ENCODE assay signal across 21 mouse cellular contexts in the genomic region with DNA sequence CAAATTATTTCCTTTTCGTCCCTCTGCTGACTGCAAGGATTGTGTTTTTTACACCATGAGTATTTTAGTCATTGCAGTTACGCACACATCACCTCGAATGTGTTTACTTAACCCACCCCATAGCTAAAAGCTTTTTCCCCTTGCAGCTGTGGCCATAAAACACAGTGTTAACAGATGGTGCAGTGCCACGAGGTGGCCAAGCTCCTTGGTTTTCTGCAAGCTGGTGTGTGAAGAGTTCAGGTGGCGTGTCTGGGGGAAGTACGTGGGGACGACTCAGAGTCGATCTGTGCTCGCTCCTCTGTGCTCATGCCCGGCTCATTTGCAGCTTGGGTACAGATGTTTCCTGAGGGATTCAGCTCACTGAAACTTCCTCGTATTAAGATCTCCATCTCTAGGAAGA. TPM values are rescaled to one million over a fixed set of nuclear protein-coding genes. Genes with fewer than 3 reads are reported as not detected.
DNase-seq lines count a peak whose midpoint lies in the region; ATAC-seq and TF ChIP-seq lines count a peak whose summit lies in the region.
"Had no signal": no experiment of that assay in that cellular context is flagged by ENCODE, and none has a peak within 500 bp of the region (broad histone marks: within the 10 kb centered on the region; RNA-seq: fewer than 3 reads in every experiment).

No protein-coding gene starts in this region.

- no peak overlapping the region for H3K4me3 ChIP-seq in CH12.LX (replicated peaks in 1 of 3; ENCODE audit: low read depth in 2 of 3, low read length in 2 of 3, poor library complexity in 1 of 3)
- no peak overlapping the region for H3K4me3 ChIP-seq in intestine, postnatal 0 days (ENCODE audit: low read depth, low read length)
- H3K4me3 ChIP-seq: embryonic facial prominence, embryonic 13.5 days; gastrocnemius, adult 2 months; neural tube, embryonic 12.5 days had no signal

- no peaks in the 10 kb centered on the region for H3K9me3 ChIP-seq in CH12.LX (replicated peaks; ENCODE audit: low read length)
- no peaks in the 10 kb centered on the region for H3K9me3 ChIP-seq in intestine, postnatal 0 days (ENCODE audit: control insufficient read depth)
- H3K9me3 ChIP-seq: embryonic facial prominence, embryonic 13.5 days; neural tube, embryonic 12.5 days had no signal

- H3K27me3 ChIP-seq in CH12.LX (replicated peaks): no peaks in the 10 kb centered on the region
- H3K27me3 ChIP-seq in intestine, postnatal 0 days (replicated peaks; ENCODE audit: control insufficient read depth, insufficient read depth, low read length): no peaks in the 10 kb centered on the region
- H3K27me3 ChIP-seq: embryonic facial prominence, embryonic 13.5 days; neural tube, embryonic 12.5 days had no signal

- no peak overlapping the region for H3K9ac ChIP-seq in CH12.LX (ENCODE audit: insufficient read depth, low read depth)
- no peak overlapping the region for H3K9ac ChIP-seq in intestine, postnatal 0 days (ENCODE audit: low read depth, low read length)
- H3K9ac ChIP-seq: embryonic facial prominence, embryonic 13.5 days; forebrain, postnatal 0 days; neural tube, embryonic 12.5 days had no signal

- in situ Hi-C loops in CH12.LX (cut with MboI; ENCODE audit: low pct_ligation_motif_present, low pct_unique_long_range_greater_than_20kb, low sequenced_read_pairs): no loop called here

- TF ChIP-seq POLR2A in CH12.LX (IDR thresholded peaks at IDR 0.05; ENCODE audit: low read depth, low read length): no peak

- WGBS in intestine, postnatal 0 days: 11% methylated on average over 11 of the region's 11 CpGs

- no peak for TF ChIP-seq EP300 in CH12.LX (IDR thresholded peaks at IDR 0.05; ENCODE audit: low read length)

- no peak overlapping the region for H3K27ac ChIP-seq in CH12.LX (ENCODE audit: insufficient read depth, low read depth)
- H3K27ac ChIP-seq in intestine, postnatal 0 days (ENCODE audit: low read depth, low read length): no peak overlapping the region
- H3K27ac ChIP-seq: embryonic facial prominence, embryonic 13.5 days; gastrocnemius, adult 2 months; neural tube, embryonic 12.5 days had no signal

- peak; percentile 23 for DNase-seq in CH12.LX (ENCODE audit: extremely low read depth)
- DNase-seq in embryo, embryonic 10.5 days (ENCODE audit: low spot score): peak; percentile 22
- DNase-seq in mesoderm, embryonic 11.5 days (ENCODE audit: low read depth, low spot score): peak; percentile 44
- no peak for DNase-seq in right cerebral cortex, postnatal 36 days (ENCODE audit: low spot score in 2 of 2)
- DNase-seq in layer of hippocampus, postnatal 25 days (ENCODE audit: extremely low spot score in 1 of 2, low spot score in 1 of 2): no peak
- DNase-seq in right cerebral cortex, adult 2 months (ENCODE audit: low spot score in 2 of 2): no peak
- DNase-seq: cerebellum, postnatal 10 days; forebrain, postnatal 0 days; gastrocnemius, adult 2 months; heart, adult 18-20 months; kidney, adult 11 months; left cerebral cortex, postnatal 4 days; lung, postnatal 10 days; right cerebral cortex, postnatal 25 days; thymus, adult 18-20 months had no signal

- H3K36me3 ChIP-seq in CH12.LX (replicated peaks in 1 of 2; ENCODE audit: control insufficient read depth in 1 of 2, insufficient read depth in 1 of 2, low read length in 1 of 2): no peaks in the 10 kb centered on the region
- H3K36me3 ChIP-seq in intestine, postnatal 0 days (ENCODE audit: control insufficient read depth, insufficient read depth): no peaks in the 10 kb centered on the region
- H3K36me3 ChIP-seq: embryonic facial prominence, embryonic 13.5 days; neural tube, embryonic 12.5 days had no signal

- peak; percentile 37; the same call in 1 of the 2 replicates for ATAC-seq in intestine, postnatal 0 days
- ATAC-seq: forebrain, postnatal 0 days had no signal

- no peak for TF ChIP-seq RAD21 in CH12.LX (IDR thresholded peaks at IDR 0.05; ENCODE audit: low read depth, low read length)

- H3K4me2 ChIP-seq in CH12.LX (ENCODE audit: insufficient read depth, low read depth, poor library complexity, severe bottlenecking): peak overlapping the region; percentile 79; the same call in 1 of the 2 replicates
- H3K4me2 ChIP-seq in intestine, postnatal 0 days (replicated peaks; ENCODE audit: low read depth): peak overlapping the region; percentile 46; the same call in 1 of the 2 replicates
- H3K4me2 ChIP-seq: embryonic facial prominence, embryonic 13.5 days had no signal

- 0 out of 4 replicates have a peak, but pooled peaks of 1 of the 2 experiments have one; percentile 4 for TF ChIP-seq CTCF in CH12.LX (conservative IDR thresholded peaks at IDR 0.05 in 1 of 2, IDR thresholded peaks at IDR 0.05 in 1 of 2; ENCODE audit: low read depth in 2 of 2, low read length in 2 of 2)
- TF ChIP-seq CTCF in intestine, postnatal 0 days (IDR thresholded peaks at IDR 0.05; ENCODE audit: low read depth): peak; percentile 12; the same call in 1 of the 2 replicates

- H3K79me2 ChIP-seq in CH12.LX (replicated peaks; ENCODE audit: control insufficient read depth, extremely low read depth, insufficient read depth, poor library complexity, severe bottlenecking): no peaks in the 10 kb centered on the region

- peaks cover 5 to 17% of the 10 kb centered on the region in 2 experiments; a peak in 3 of 4 replicates for H3K4me1 ChIP-seq in CH12.LX (ENCODE audit: control insufficient read depth in 1 of 2, insufficient read depth in 2 of 2)
- H3K4me1 ChIP-seq in intestine, postnatal 0 days (replicated peaks; ENCODE audit: control insufficient read depth, insufficient read depth, low read length): peaks cover 9% of the 10 kb centered on the region; the same call in 1 of the 2 replicates
- H3K4me1 ChIP-seq: neural tube, embryonic 12.5 days had no signal

- dilution Hi-C loops in CH12.LX (cut with MboI; ENCODE audit: extremely low pct_ligation_motif_present, extremely low pct_unique_long_range_greater_than_20kb, low sequenced_read_pairs): no loop called here

TF ChIP-seq in CH12.LX, 34 proteins besides CTCF, POLR2A, EP300 and RAD21:
- TF ChIP-seq HCFC1 (IDR thresholded peaks at IDR 0.05; ENCODE audit: low read depth, low read length) (no peak), CHD2 (IDR thresholded peaks at IDR 0.05; ENCODE audit: low read length) (no peak), TBP (conservative IDR thresholded peaks at IDR 0.05; ENCODE audit: low read depth, low read length) (no peak), GABPA (IDR thresholded peaks at IDR 0.05; ENCODE audit: insufficient replicate concordance, low read depth, low read length) (no peak), ELF1 (IDR thresholded peaks at IDR 0.05; ENCODE audit: low read depth, low read length) (no peak), KAT2A (IDR thresholded peaks at IDR 0.05; ENCODE audit: insufficient replicate concordance, low read length) (no peak), NELFE (IDR thresholded peaks at IDR 0.05; ENCODE audit: low read depth, low read length) (no peak), CHD1 (IDR thresholded peaks at IDR 0.05; ENCODE audit: low read depth, low read length) (no peak), ZMIZ1 (IDR thresholded peaks at IDR 0.05; ENCODE audit: low read depth, low read length) (no peak), JUN (IDR thresholded peaks at IDR 0.05; ENCODE audit: insufficient read depth, low read depth, low read length) (no peak), ZNF384 (IDR thresholded peaks at IDR 0.05; ENCODE audit: low read depth, low read length) (no peak), USF1 (IDR thresholded peaks at IDR 0.05; ENCODE audit: low read depth, low read length) (no peak), SIN3A (IDR thresholded peaks at IDR 0.05; ENCODE audit: low read length) (no peak), UBTF (IDR thresholded peaks at IDR 0.05; ENCODE audit: low read depth, low read length) (no peak), PAX5 (IDR thresholded peaks at IDR 0.05; ENCODE audit: low read length) (no peak)

RNA-seq across cellular contexts. Expression of gene Sdr42e1, which starts 11.0 kb away (rescaled TPM):
- 3.1 and 3.5 TPM in 2 replicates for total RNA-seq in CH12.LX (2012; rRNA removed)
- total RNA-seq in CH12.LX (2014; rRNA removed): 4.1 and 4.3 TPM in 2 replicates
- polyA plus RNA-seq in CH12.LX (2012; ENCODE audit: insufficient read length, low read depth): 2.3 and 2.7 TPM in 2 replicates
- polyA plus RNA-seq in intestine, postnatal 0 days (2015; fragmentation: Nextera tagmentation; extraction: Ambion mirVana): 6.0 and 7.7 TPM in 2 replicates
- 1 to 10 TPM; 4.8 to 5.5 TPM for total RNA-seq in layer of hippocampus, postnatal 25 days (2021)

RNA-seq across cellular contexts. Expression of gene Hsd17b2, which starts 17.2 kb away (rescaled TPM):
- total RNA-seq in CH12.LX (2012; rRNA removed) (not detected in 2 replicates), CH12.LX (2014; rRNA removed) (not detected in 2 replicates)
- polyA plus RNA-seq in CH12.LX (2012; ENCODE audit: insufficient read length, low read depth): not detected in 2 replicates
- 66.3 and 69.9 TPM in 2 replicates for polyA plus RNA-seq in intestine, postnatal 0 days (2015; fragmentation: Nextera tagmentation; extraction: Ambion mirVana)
- under 1 TPM in 1 of 2 experiments, not detected in 1; 0.22 TPM for total RNA-seq in layer of hippocampus, postnatal 25 days (2021)
- total RNA-seq: forebrain, postnatal 0 days; gastrocnemius, adult 2 months; heart, adult 18-20 months; hematopoietic stem cell, adult 5-6 weeks; left cerebral cortex, postnatal 4 days; megakaryocyte-erythroid progenitor cell, adult 5-6 weeks had no signal
- polyA plus RNA-seq: forebrain, postnatal 0 days; heart, embryonic 14.5 days; neural tube, embryonic 12.5 days had no signal

Comparison
In these comparisons a context has a peak if more than half of its experiments do, and no peak if none do; other contexts are left out.
1. DNase-seq: peak in CH12.LX (single experiment), embryo, embryonic 10.5 days (single experiment) and mesoderm, embryonic 11.5 days (single experiment); none in right cerebral cortex, postnatal 36 days (0 of 2), layer of hippocampus, postnatal 25 days (0 of 2) and right cerebral cortex, adult 2 months (0 of 2).